Mouse (Mus musculus) neural tube, embryonic 14.5 days (tissue): Measurements from ENCODE around the gene Col2a1. TPM values are rescaled to one million over a fixed set of nuclear protein-coding genes. Genes with fewer than 3 reads are reported as not detected.

Source experiments
- ATAC-seq: fragments of 200-750 bp; cut with Nextera tagmentation; 2 replicates; pipeline ENCODE4 v1.8.0; 2017; ENCODE audit warnings: low read depth, mild to moderate bottlenecking, moderate TSS enrichment, moderate library complexity
- H3K27ac ChIP-seq: fragments of 300-500 bp; sonication (generic); 2 replicates; pipeline ENCODE4 v1.5.1; 2014; ENCODE audit warnings: low read depth, mild to moderate bottlenecking, control low read depth, low read length, moderate library complexity, mixed read lengths
- H3K27me3 ChIP-seq: fragments of 300-500 bp; sonication (generic); 2 replicates; pipeline ENCODE4 v1.6.1; 2014; ENCODE audit warnings: low read length; ENCODE audit not compliant: control insufficient read depth, insufficient read depth
- H3K36me3 ChIP-seq: fragments of 300-500 bp; sonication (generic); 2 replicates; pipeline ENCODE4 v1.6.1; 2014; ENCODE audit warnings: low read length, mixed read lengths; ENCODE audit not compliant: control insufficient read depth, insufficient read depth
- H3K4me1 ChIP-seq: fragments of 300-500 bp; sonication (generic); 2 replicates; pipeline ENCODE4 v1.6.1; 2014; ENCODE audit warnings: low read length; ENCODE audit not compliant: control insufficient read depth, insufficient read depth
- H3K4me2 ChIP-seq: fragments of 300-500 bp; sonication (generic); 2 replicates; pipeline ENCODE4 v1.6.1; 2014; ENCODE audit warnings: mild to moderate bottlenecking, low read depth, low read length, control low read depth
- H3K4me3 ChIP-seq: fragments of 300-500 bp; sonication (generic); 2 replicates; pipeline ENCODE4 v1.5.1; 2014; ENCODE audit warnings: low read depth, low read length, control low read depth, mixed read lengths
- H3K9ac ChIP-seq: fragments of 300-500 bp; sonication (generic); replicated peaks from 2 replicates; pipeline ENCODE4 v1.6.1; 2014; ENCODE audit warnings: low read depth, mild to moderate bottlenecking, control low read depth, low read length, mixed read lengths
- H3K9me3 ChIP-seq: fragments of 300-500 bp; sonication (generic); 2 replicates; pipeline ENCODE4 v1.6.1; 2016; ENCODE audit warnings: low read length; ENCODE audit not compliant: control insufficient read depth
- WGBS: fragments of 180-500 bp; shearing (Covaris S2); extraction: QIAGEN DNeasy Blood & Tissue Kit; methylation state at CpG from one replicate; pipeline ENCODE4 v1.1.7; 2014; 5-methylcytosine and 5-hydroxymethylcytosine counted together
- polyA plus RNA-seq: library from polyadenylated mRNA; unstranded; fragments of >200 nt; fragmentation: Nextera tagmentation; extraction: Ambion mirVana; gene quantifications from 2 replicates; pipeline ENCODE4 v1.2.1, GENCODE M21; 2014

Gene Col2a1
- polyA plus RNA-seq, 1 experiment from 2014 or later = 11.3 TPM

- no peaks in the 10 kb centered on the region for H3K27me3 ChIP-seq
- H3K9ac ChIP-seq = no peak overlapping the region
- no peaks in the 10 kb centered on the region for H3K4me1 ChIP-seq
- H3K27ac ChIP-seq = no peak overlapping the region
- 56% methylated on average over 4 of the region's 4 CpGs for WGBS
- H3K4me3 ChIP-seq = no peak overlapping the region
- H3K4me2 ChIP-seq = no peak overlapping the region
- H3K36me3 ChIP-seq = no peaks in the 10 kb centered on the region
- no peaks in the 10 kb centered on the region for H3K9me3 ChIP-seq
- no peak for ATAC-seq
These were observed 77.5 kb downstream of the Col2a1 start for GRCm38 (mm10) chr15:97927018-97927417.

Other genes starting within 250 kb of the Col2a1 start
- 6.7 and 9.5 TPM in 2 replicates for gene Rapgef3, start 236.7 kb downstream of the Col2a1 start, polyA plus RNA-seq
- gene Slc48a1, start 226.2 kb downstream of the Col2a1 start, polyA plus RNA-seq = 94.5 and 104 TPM in 2 replicates
- 28.7 TPM in 2 replicates for gene Hdac7, start 160.2 kb downstream of the Col2a1 start, polyA plus RNA-seq
- gene Vdr, start 94.1 kb downstream of the Col2a1 start, polyA plus RNA-seq = 0.07 TPM in 1 of 2 replicates, not detected in the other
- 51.0 and 53.6 TPM in 2 replicates for gene Tmem106c, start 40.5 kb downstream of the Col2a1 start, polyA plus RNA-seq
- gene Pfkm, start 87.9 kb upstream of the Col2a1 start, polyA plus RNA-seq = 79.8 and 81.8 TPM in 2 replicates
- 22.1 and 25.1 TPM in 2 replicates for gene Senp1, start 89.0 kb upstream of the Col2a1 start, polyA plus RNA-seq
- 66.7 and 74.0 TPM in 2 replicates for gene Asb8, start 160.9 kb upstream of the Col2a1 start, polyA plus RNA-seq
- 85.9 and 117 TPM in 2 replicates for gene Ccdc184, start 162.5 kb upstream of the Col2a1 start, polyA plus RNA-seq
- gene Olfr288, start 190.8 kb upstream of the Col2a1 start, polyA plus RNA-seq = not detected in 2 replicates
- not detected in 2 replicates for gene Gm44579, start 216.3 kb upstream of the Col2a1 start, polyA plus RNA-seq
- gene Olfr287, start 216.4 kb upstream of the Col2a1 start, polyA plus RNA-seq = 0.12 TPM in 1 of 2 replicates, not detected in the other
- gene Olfr286, start 229.8 kb upstream of the Col2a1 start, polyA plus RNA-seq = not detected in 2 replicates